Mouse (Mus musculus): ENCODE measurements around the gene Pi4k2a.

DNA sequence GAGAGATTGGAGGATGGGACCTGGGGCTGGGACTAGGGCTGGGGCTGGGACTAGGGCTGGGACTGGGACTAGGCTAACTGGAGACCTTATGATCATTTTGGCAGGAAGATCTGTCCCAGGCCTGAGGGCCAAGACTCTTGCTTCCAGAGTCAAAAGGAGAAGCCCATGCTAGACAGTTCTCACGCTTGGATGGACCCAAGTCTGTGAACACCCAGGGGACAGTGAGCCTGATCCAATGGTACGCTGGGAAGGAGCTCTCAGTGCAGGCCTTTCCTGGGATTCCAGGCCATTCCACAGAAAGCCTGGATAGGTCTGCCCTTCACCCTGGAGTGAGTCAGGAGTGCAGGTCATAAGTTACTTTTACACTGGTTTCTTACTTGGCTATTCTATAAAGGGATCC lies 15.2 kb upstream of the Pi4k2a start:
- TF ChIP-seq POLR2A (IDR thresholded peaks at IDR 0.05; ENCODE audit: low read depth, low read length): no peak
- no peak for TF ChIP-seq CTCF (IDR thresholded peaks at IDR 0.05; ENCODE audit: extremely low read depth, insufficient read depth, insufficient read length, insufficient replicate concordance)

Data from spleen, adult 2 months (tissue).